Mouse (Mus musculus) heart, embryonic 12.5 days (tissue): ENCODE data around the gene Fam13c. TPM values are rescaled to one million over a fixed set of nuclear protein-coding genes. Genes with fewer than 3 reads are reported as not detected.

ENCODE experiments used
- ATAC-seq: fragments of 200-750 bp; cut with Nextera tagmentation; 2 replicates; pipeline ENCODE4 v1.8.0; 2017; ENCODE audit warnings: moderate TSS enrichment, moderate library complexity; ENCODE audit not compliant: insufficient number of reproducible peaks, low FRiP score
- H3K27ac ChIP-seq: fragments of 300-500 bp; sonication (generic); 2 replicates; pipeline ENCODE4 v1.5.1; 2016; ENCODE audit warnings: mild to moderate bottlenecking, moderate library complexity; ENCODE audit not compliant: poor library complexity, severe bottlenecking
- H3K27me3 ChIP-seq: fragments of 300-500 bp; sonication (generic); replicated peaks from 2 replicates; pipeline ENCODE4 v1.6.1; 2016; ENCODE audit warnings: mild to moderate bottlenecking, moderate library complexity
- H3K36me3 ChIP-seq: fragments of 300-500 bp; sonication (generic); 2 replicates; pipeline ENCODE4 v1.6.1; 2016; ENCODE audit warnings: mild to moderate bottlenecking, moderate library complexity
- H3K4me1 ChIP-seq: fragments of 300-500 bp; sonication (generic); replicated peaks from 2 replicates; pipeline ENCODE4 v1.6.1; 2016; ENCODE audit warnings: mild to moderate bottlenecking
- H3K4me2 ChIP-seq: fragments of 300-500 bp; sonication (generic); 2 replicates; pipeline ENCODE4 v1.6.1; 2016; ENCODE audit warnings: mild to moderate bottlenecking, moderate library complexity
- H3K4me3 ChIP-seq: fragments of 300-500 bp; sonication (generic); 2 replicates; pipeline ENCODE4 v1.5.1; 2016; ENCODE audit warnings: mild to moderate bottlenecking
- H3K9ac ChIP-seq: fragments of 300-500 bp; sonication (generic); 2 replicates; pipeline ENCODE4 v1.6.1; 2016; ENCODE audit warnings: mild to moderate bottlenecking, moderate library complexity
- H3K9me3 ChIP-seq: fragments of 300-500 bp; sonication (generic); replicated peaks from 2 replicates; pipeline ENCODE4 v1.6.1; 2016; ENCODE audit warnings: mild to moderate bottlenecking, moderate library complexity
- WGBS: fragments of 180-500 bp; shearing (Covaris S2); methylation state at CpG from one replicate; pipeline ENCODE4 v1.1.7; 2016; 5-methylcytosine and 5-hydroxymethylcytosine counted together
- polyA plus RNA-seq: library from polyadenylated mRNA; unstranded; fragments of >200 nt; fragmentation: Nextera tagmentation; extraction: Ambion mirVana; gene quantifications from 2 replicates; pipeline ENCODE4 v1.2.1, GENCODE M21; 2016

The Fam13c gene
- polyA plus RNA-seq, 1 experiment from 2014 or later: 10.0 TPM

GRCm38 (mm10) chr10:70465638-70466037 lies 25.4 kb downstream of the Fam13c start:
- Histone ChIP-seq H3K27ac (no peak overlapping the region), H3K4me2 (no peak overlapping the region), H3K4me3 (no peak overlapping the region), H3K36me3 (peaks cover 11% of the 10 kb centered on the region; the same call in 1 of the 2 replicates), H3K4me1 (0 out of 2 replicates have a peak, but pooled peaks cover 4% of the 10 kb centered on the region), H3K9me3 (no peaks in the 10 kb centered on the region), H3K9ac (no peak overlapping the region), H3K27me3 (no peaks in the 10 kb centered on the region)
- no peak for ATAC-seq
- WGBS: 85% methylated on average over 7 of the region's 7 CpGs

- Histone ChIP-seq H3K27ac (peak overlapping the region; percentile 21; the same call in 1 of the 2 replicates), H3K27me3 (no peaks in the 10 kb centered on the region), H3K36me3 (peaks cover 21% of the 10 kb centered on the region), H3K9me3 (peaks cover 20% of the 10 kb centered on the region), H3K4me3 (no peak overlapping the region), H3K9ac (no peak overlapping the region), H3K4me1 (0 out of 2 replicates have a peak, but pooled peaks cover 4% of the 10 kb centered on the region), H3K4me2 (no peak overlapping the region)
- no peak for ATAC-seq
- 67% methylated on average over 1 of the region's 1 CpGs for WGBS
These were observed 30.6 kb downstream of the Fam13c start for GRCm38 (mm10) chr10:70470836-70471235.

GRCm38 (mm10) chr10:70477741-70478145 lies 37.5 kb downstream of the Fam13c start:
- Histone ChIP-seq H3K27ac (no peak overlapping the region), H3K9ac (no peak overlapping the region), H3K27me3 (no peaks in the 10 kb centered on the region), H3K4me2 (no peak overlapping the region), H3K4me3 (no peak overlapping the region), H3K4me1 (no peaks in the 10 kb centered on the region), H3K36me3 (peaks cover 50% of the 10 kb centered on the region), H3K9me3 (peaks cover 20% of the 10 kb centered on the region)
- WGBS: 88% methylated on average over 10 of the region's 10 CpGs
- no peak for ATAC-seq

- Histone ChIP-seq H3K36me3 (peaks cover 8% of the 10 kb centered on the region), H3K4me1 (peaks cover 6% of the 10 kb centered on the region), H3K4me3 (no peak overlapping the region), H3K4me2 (no peak overlapping the region), H3K27me3 (no peaks in the 10 kb centered on the region), H3K27ac (no peak overlapping the region), H3K9me3 (no peaks in the 10 kb centered on the region), H3K9ac (no peak overlapping the region)
- WGBS: 67% methylated on average over 6 of the region's 6 CpGs
- no peak for ATAC-seq
These were observed 43.5 kb downstream of the Fam13c start for GRCm38 (mm10) chr10:70483736-70484135.

GRCm38 (mm10) chr10:70484568-70485286 lies 44.4 kb downstream of the Fam13c start:
- Histone ChIP-seq H3K27ac (0 out of 2 replicates have a peak overlapping the region, but pooled peaks have one; percentile 25), H3K4me1 (peaks cover 6% of the 10 kb centered on the region), H3K9me3 (no peaks in the 10 kb centered on the region), H3K27me3 (no peaks in the 10 kb centered on the region), H3K4me3 (no peak overlapping the region), H3K9ac (no peak overlapping the region), H3K36me3 (peaks cover 5% of the 10 kb centered on the region), H3K4me2 (no peak overlapping the region)
- 44% methylated on average over 7 of the region's 7 CpGs for WGBS
- ATAC-seq: no peak

- WGBS: 68% methylated on average over 7 of the region's 7 CpGs
- Histone ChIP-seq H3K27me3 (no peaks in the 10 kb centered on the region), H3K4me1 (peaks cover 6% of the 10 kb centered on the region), H3K9ac (no peak overlapping the region), H3K27ac (no peak overlapping the region), H3K4me2 (no peak overlapping the region), H3K4me3 (no peak overlapping the region), H3K9me3 (no peaks in the 10 kb centered on the region), H3K36me3 (peaks cover 4% of the 10 kb centered on the region)
- no peak for ATAC-seq
These were observed 45.0 kb downstream of the Fam13c start for GRCm38 (mm10) chr10:70485287-70485612.

GRCm38 (mm10) chr10:70486651-70487050 lies 46.4 kb downstream of the Fam13c start:
- no peaks in the 10 kb centered on the region for H3K27me3 ChIP-seq
- no peak overlapping the region for H3K4me3 ChIP-seq
- H3K9ac ChIP-seq: no peak overlapping the region
- no peak for ATAC-seq
- no peak overlapping the region for H3K27ac ChIP-seq
- WGBS: 83% methylated on average over 6 of the region's 6 CpGs
- no peaks in the 10 kb centered on the region for H3K9me3 ChIP-seq
- no peak overlapping the region for H3K4me2 ChIP-seq
- H3K36me3 ChIP-seq: no peaks in the 10 kb centered on the region
- H3K4me1 ChIP-seq: peaks cover 6% of the 10 kb centered on the region

GRCm38 (mm10) chr10:70493891-70494290 lies 53.6 kb downstream of the Fam13c start:
- Histone ChIP-seq H3K4me3 (no peak overlapping the region), H3K27me3 (no peaks in the 10 kb centered on the region), H3K36me3 (no peaks in the 10 kb centered on the region), H3K9ac (no peak overlapping the region), H3K27ac (peak overlapping the region; percentile 69), H3K9me3 (0 out of 2 replicates have a peak, but pooled peaks cover 3% of the 10 kb centered on the region), H3K4me1 (peaks cover 8% of the 10 kb centered on the region), H3K4me2 (no peak overlapping the region)
- ATAC-seq: peak; percentile 15; the same call in 1 of the 2 replicates
- WGBS: 44% methylated on average over 3 of the region's 3 CpGs

- peak; percentile 64; the same call in 1 of the 2 replicates for ATAC-seq
- 49% methylated on average over 2 of the region's 2 CpGs for WGBS
- Histone ChIP-seq H3K27ac (peak overlapping the region; percentile 69), H3K4me2 (no peak overlapping the region), H3K9me3 (0 out of 2 replicates have a peak, but pooled peaks cover 3% of the 10 kb centered on the region), H3K9ac (no peak overlapping the region), H3K36me3 (no peaks in the 10 kb centered on the region), H3K4me1 (peaks cover 8% of the 10 kb centered on the region), H3K27me3 (no peaks in the 10 kb centered on the region), H3K4me3 (no peak overlapping the region)
These were observed 54.2 kb downstream of the Fam13c start for GRCm38 (mm10) chr10:70494441-70494840.

GRCm38 (mm10) chr10:70495106-70496104 lies 55.1 kb downstream of the Fam13c start:
- H3K27ac ChIP-seq: peak overlapping the region; percentile 6; the same call in 1 of the 2 replicates
- H3K4me3 ChIP-seq: no peak overlapping the region
- no peak overlapping the region for H3K4me2 ChIP-seq
- WGBS: 71% methylated on average over 4 of the region's 4 CpGs
- no peak for ATAC-seq
- no peak overlapping the region for H3K9ac ChIP-seq
- H3K36me3 ChIP-seq: no peaks in the 10 kb centered on the region
- peaks cover 8% of the 10 kb centered on the region for H3K4me1 ChIP-seq
- H3K27me3 ChIP-seq: no peaks in the 10 kb centered on the region
- 0 out of 2 replicates have a peak, but pooled peaks cover 3% of the 10 kb centered on the region for H3K9me3 ChIP-seq

- Histone ChIP-seq H3K27me3 (no peaks in the 10 kb centered on the region), H3K4me2 (no peak overlapping the region), H3K4me1 (peaks cover 8% of the 10 kb centered on the region), H3K9ac (no peak overlapping the region), H3K36me3 (peaks cover 5% of the 10 kb centered on the region; the same call in 1 of the 2 replicates), H3K9me3 (peaks cover 7% of the 10 kb centered on the region), H3K4me3 (no peak overlapping the region), H3K27ac (no peak overlapping the region)
- ATAC-seq: no peak
These were observed 56.7 kb downstream of the Fam13c start for GRCm38 (mm10) chr10:70496938-70497337.
